Mouse (Mus musculus): ENCODE results near the gene Crym.

GRCm38 (mm10) chr7:120201771-120202170, at the start of gene Crym:
- TF ChIP-seq NRF1 (IDR thresholded peaks at IDR 0.05; ENCODE audit: insufficient read depth, low read depth, low read length, poor library complexity, severe bottlenecking) (no peak), CTCF (IDR thresholded peaks at IDR 0.05 in 2 of 3, conservative IDR thresholded peaks at IDR 0.05 in 1 of 3; ENCODE audit: control insufficient read depth in 1 of 3, insufficient read depth in 1 of 3, low read depth in 2 of 3, low read length in 3 of 3, poor library complexity in 1 of 3, severe bottlenecking in 1 of 3) (no peak), POLR2A (IDR thresholded peaks at IDR 0.05; ENCODE audit: control insufficient read depth in 1 of 2, insufficient read depth in 1 of 2, low read depth in 1 of 2, low read length in 2 of 2, poor library complexity in 1 of 2) (no peak), MAX (IDR thresholded peaks at IDR 0.05; ENCODE audit: low read length) (no peak), USF1 (IDR thresholded peaks at IDR 0.05; ENCODE audit: low read depth, low read length) (no peak), ZC3H11A (IDR thresholded peaks at IDR 0.05; ENCODE audit: low read depth, low read length) (no peak), TAL1 (IDR thresholded peaks at IDR 0.05; ENCODE audit: low read length) (no peak), ETS1 (IDR thresholded peaks at IDR 0.05; ENCODE audit: low read depth, low read length) (no peak), USF2 (IDR thresholded peaks at IDR 0.05; ENCODE audit: borderline replicate concordance in 1 of 2, insufficient read depth in 1 of 2, low read depth in 1 of 2, low read length in 2 of 2) (no peak), RAD21 (IDR thresholded peaks at IDR 0.05; ENCODE audit: low read depth, low read length) (no peak), MAFK (IDR thresholded peaks at IDR 0.05; ENCODE audit: borderline replicate concordance, low read depth, low read length) (no peak), HCFC1 (IDR thresholded peaks at IDR 0.05; ENCODE audit: low read depth, low read length) (no peak), MXI1 (IDR thresholded peaks at IDR 0.05; ENCODE audit: low read depth, low read length) (no peak)

Measured in MEL (cell line).